Mouse (Mus musculus) heart, postnatal 0 days (tissue): Measurements from ENCODE around the gene Ociad2.

Experiments used
- CTCF ChIP-seq: IDR thresholded peaks from 2 replicates; pipeline ENCODE4 v1.5.1; 2016; ENCODE audit warnings: antibody characterized with exemption, control low read depth, low read depth
- EP300 ChIP-seq: IDR thresholded peaks from 2 replicates; pipeline ENCODE4 v1.6.1; 2016; ENCODE audit warnings: antibody characterized with exemption, low read depth

DNA sequence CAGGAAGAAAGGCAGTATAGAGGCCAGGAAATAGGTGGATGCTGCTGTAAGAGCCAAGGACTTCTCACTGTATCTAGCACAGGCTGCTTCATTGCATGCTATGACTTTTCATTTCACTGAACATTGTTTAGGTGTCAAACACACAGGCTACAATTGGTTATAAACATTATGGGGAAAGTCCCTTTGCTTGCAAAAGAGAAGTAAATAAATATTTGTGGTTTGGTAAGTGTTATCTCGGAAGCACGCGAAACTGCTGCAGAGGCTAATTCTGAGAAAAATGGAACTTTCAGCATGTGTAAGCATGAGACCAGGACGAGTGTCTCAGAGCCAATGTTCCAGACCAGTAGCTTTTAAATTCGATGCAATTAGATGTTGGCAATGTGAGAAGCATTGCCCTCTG, 54.2 kb downstream of the Ociad2 start:
- no peak for TF ChIP-seq EP300
- TF ChIP-seq CTCF, result no peak
